Mouse (Mus musculus): ENCODE measurements at regions not wholly inside any gene's neighbourhood (a gene's known extent, or its start where the extent isn't known, plus 50 kb on each side); places are given as distances from the start of the nearest gene placed in this dataset.

DNA sequence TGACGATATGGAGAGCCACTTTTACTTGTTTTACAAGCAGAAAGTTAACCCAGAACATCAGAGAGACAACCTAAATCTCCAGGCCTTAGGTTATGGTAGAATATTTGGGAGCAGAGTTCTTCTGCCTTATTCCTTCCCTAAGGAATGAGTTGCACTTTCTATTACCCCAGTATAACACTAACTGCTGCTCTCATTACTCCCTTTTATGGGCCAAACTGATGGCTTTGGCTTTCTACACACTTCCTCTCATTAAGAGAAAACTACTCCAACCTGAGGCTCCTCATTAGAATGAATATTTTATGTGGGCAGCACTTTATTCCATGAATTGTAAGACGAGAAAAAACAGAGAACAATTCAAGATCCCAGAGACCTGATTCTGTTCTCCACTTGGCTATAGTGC is 289.0 kb upstream of the Tnc start:
- no peak for DNase-seq (ENCODE audit: low spot score)

- DNase-seq (ENCODE audit: low spot score): no peak
Observed at GRCm38 (mm10) chr4:64330213-64330612, 283.4 kb upstream of the Tnc start.

DNA sequence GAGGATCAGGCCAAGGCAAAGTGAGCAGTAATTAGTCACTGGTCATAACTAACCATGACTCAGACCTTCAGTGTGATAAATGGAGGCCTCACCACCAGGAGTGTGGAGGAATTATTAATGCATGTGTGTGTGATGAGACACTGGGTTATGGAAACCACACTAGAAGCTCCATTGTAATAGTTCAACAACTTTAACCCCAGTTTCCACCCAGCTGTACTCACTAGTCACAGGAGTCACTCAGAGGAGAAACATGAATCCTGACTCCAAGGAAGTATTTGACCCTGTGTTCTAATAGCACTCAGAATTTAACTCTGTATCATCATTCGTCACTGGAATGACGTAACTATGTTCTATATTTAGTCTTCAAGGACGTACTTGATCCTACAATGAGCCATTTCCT is 277.6 kb upstream of the Tnc start:
- DNase-seq (ENCODE audit: low spot score): no peak

GRCm38 (mm10) chr4:64316553-64317347 is 269.9 kb upstream of the Tnc start:
- no peak for DNase-seq (ENCODE audit: low spot score)

- DNase-seq (ENCODE audit: low spot score): no peak
Observed at GRCm38 (mm10) chr4:64296941-64297340, 250.1 kb upstream of the Tnc start.

- no peak for DNase-seq (ENCODE audit: low spot score)
Observed at GRCm38 (mm10) chr4:64282471-64282870, 235.7 kb upstream of the Tnc start.

DNA sequence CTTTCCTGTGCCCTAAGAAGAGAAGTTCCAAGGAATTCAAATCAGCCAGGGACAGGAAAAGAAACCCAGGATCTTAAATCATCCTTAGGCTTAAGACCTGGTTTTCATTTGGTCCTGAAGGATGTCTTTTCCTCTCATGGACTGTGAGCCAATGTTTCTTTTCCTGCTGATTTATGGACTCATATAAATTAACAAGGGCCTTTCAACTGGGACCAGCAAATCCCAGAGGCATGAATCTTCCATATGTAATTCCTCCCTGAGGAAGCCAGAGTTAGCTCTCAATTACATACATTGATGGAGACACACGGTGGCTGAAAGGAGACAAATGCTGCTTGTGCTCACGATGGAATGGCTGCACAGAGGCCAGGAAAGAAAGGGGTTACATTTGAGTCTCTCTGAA is 230.2 kb upstream of the Tnc start:
- no peak for DNase-seq (ENCODE audit: low spot score)

DNA sequence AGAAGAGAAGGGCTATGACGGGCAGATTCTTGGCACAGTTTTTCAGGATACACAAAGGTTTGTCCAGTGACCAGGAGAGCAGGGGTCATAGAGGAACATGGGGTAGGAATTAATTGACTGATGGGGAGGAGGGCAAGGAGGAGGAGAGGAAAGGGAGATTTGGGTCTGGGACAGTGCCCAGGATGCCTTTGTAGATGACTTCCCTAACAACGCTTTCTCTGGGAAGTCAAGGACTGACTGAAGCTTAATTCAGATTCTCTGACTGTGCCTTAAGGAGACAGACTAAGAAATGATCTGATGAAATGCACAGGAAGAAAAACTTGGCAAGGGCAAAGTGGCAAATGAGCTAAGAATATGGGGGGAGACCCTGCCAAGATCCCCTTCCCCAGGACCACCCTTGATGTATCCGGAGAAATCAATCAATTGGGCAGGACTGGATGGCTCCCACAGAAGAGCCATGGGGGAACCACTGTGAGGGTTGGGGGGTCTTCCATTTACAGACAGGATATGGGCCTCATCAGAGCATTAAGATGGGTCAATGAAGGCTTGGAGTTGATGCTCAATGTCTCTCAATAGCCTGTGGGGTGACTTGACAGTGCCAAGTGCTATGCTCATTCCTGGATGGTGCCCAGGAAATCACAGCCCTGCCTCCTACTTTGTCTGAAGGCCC is 227.6 kb upstream of the Tnc start:
- no peak for DNase-seq (ENCODE audit: low spot score)

GRCm38 (mm10) chr4:64269846-64270245 is 223.0 kb upstream of the Tnc start:
- DNase-seq (ENCODE audit: low spot score): no peak

- no peak for DNase-seq (ENCODE audit: low spot score)
Observed at GRCm38 (mm10) chr4:64269117-64269516, 222.3 kb upstream of the Tnc start.

DNA sequence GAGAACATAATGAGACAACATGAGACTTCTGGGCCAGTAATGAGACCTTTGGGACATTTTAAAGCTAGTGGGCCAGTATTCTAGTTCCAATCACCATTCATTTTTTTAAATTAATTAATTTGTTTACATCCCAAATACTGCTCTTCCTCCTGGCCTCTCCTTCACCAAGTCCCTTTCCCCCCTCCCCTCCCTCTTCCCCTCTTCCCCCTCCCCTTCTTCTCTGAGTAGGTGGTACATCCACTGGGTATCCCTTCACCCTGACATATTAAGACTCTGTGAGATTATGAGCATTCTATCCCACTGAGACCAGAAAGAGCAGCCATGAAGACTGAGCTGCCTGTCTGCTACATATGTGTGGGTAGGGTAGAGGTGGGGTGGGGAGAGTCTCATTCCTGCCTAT is 213.7 kb upstream of the Tnc start:
- DNase-seq (ENCODE audit: low spot score): no peak

GRCm38 (mm10) chr4:64260188-64260444 is 213.3 kb upstream of the Tnc start:
- DNase-seq (ENCODE audit: low spot score): no peak

GRCm38 (mm10) chr4:64259348-64260187 is 212.8 kb upstream of the Tnc start:
- DNase-seq (ENCODE audit: low spot score): no peak

DNA sequence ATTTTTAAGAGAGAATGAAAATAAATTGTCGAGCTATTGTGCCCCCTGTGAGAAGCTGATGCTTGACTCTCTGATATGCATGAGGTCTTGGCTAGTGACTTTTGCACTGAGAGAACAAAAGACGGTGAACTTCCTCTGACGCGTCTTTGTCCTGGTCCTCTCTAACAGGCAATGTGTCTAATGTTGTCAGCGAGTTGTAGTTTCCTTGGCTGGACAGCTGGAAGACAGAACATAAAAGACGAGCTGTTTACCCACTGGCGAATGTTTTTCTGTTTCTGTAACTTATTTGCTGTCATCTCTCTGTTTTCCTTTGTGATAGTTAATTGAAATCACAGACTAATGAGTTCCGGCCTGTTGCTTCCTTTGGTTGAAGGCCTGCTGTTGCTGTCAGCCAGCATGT is 208.4 kb upstream of the Tnc start:
- no peak for DNase-seq (ENCODE audit: low spot score)

DNA sequence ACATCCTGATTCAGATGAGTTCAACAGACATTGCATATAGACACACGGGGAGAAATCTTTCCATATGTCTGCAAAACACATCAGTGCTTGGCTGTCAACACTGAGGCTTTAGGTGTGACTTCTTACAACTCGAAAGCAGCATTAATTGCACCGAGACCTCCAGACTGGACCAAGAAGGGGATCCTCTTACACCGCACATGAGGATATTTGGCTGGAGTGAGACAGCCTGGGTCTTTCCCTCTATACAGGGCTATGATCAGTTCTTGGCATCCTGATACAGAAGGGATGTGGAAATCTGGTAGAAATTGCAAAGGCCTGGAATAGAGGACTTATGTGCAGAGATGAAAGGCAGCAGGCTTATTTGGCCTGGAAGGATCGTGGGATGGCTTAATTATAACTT is 203.9 kb upstream of the Tnc start:
- DNase-seq (ENCODE audit: low spot score): no peak

DNA sequence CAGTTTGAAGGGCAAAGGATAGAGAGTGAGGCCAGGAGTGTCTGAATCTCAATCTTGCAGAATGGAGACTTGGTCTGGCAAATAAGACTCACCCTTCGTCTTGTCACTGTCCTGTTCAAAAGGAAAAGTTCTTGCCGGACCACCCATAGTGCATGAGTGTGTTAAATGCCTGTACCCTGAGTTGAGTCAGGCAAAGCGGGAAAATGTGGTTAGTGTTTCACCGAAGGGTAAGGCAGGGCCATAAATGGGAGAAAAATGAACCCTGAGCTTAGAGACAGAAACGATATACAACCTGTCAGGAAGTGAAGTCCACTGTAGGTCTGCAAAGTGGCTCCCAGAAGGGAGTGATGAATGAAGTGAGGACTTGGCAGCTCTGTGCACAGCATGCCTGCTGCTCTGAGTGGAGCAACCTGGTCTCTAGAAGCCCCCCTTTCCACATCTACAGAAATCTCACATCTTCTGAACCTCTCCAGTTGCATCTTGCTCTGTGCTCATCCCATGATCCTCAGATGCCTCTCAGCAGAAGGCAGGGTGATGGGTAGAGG is 191.5 kb upstream of the Tnc start:
- DNase-seq (ENCODE audit: low spot score): no peak

DNA sequence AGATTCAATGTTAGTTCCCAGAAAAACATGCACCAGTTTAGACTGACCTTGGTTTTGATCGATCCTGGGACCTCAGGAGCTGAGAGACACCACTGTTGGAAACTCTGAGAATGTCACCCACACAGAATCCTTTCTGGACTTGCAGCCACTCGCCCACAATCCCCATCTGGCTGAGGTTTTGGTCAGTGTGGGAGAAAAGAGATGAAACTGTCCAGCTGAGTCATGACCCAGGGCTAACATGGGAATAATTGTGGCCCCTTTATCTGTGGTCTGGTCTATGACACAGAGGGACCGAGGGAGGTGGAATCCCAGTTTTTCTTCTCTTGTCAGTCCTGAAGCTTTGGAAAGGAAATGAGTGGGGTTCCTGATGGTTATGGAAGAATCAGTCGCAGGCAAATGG is 188.7 kb upstream of the Tnc start:
- DNase-seq (ENCODE audit: low spot score): no peak

DNA sequence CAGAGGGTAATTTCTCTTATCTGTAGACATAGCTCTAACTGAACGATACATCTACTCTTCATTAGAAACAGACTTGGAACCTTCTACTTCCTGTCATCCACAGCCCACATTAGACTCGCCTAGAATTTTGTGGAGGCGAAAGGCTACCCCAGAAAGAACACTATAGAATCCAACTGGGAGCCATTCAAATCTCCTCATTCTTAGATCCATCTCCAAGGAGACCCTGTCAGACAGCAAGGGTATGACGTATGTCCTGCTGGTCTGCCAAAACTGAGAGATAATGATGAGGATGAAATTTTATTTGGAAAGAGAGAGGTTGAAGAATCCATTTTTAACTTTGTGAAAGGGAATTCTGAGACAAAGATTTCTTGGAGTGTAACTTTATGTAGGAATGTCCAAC is 185.3 kb upstream of the Tnc start:
- no peak for DNase-seq (ENCODE audit: low spot score)

GRCm38 (mm10) chr4:64228341-64228740 is 181.5 kb upstream of the Tnc start:
- no peak for DNase-seq (ENCODE audit: low spot score)

GRCm38 (mm10) chr4:64226635-64227034 is 179.8 kb upstream of the Tnc start:
- no peak for DNase-seq (ENCODE audit: low spot score)

DNA sequence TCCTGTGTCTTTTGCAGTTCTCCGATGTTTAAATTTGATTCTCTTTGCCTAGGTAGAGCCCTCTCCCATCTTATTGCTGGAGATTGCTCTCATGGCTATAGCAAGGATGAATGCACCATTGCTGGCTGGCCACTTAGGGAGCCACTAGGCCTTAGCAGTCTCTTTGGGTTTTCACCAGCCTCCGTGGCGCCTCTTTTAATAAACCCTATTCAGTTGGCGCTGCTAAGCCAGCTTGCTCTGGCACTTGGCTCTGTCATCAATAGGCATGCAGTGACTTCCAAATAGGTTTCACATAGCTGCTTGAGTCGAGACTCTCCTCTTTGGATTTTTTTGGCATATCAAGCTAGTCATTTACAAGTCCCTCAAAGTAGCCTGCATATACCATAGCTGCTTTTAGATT is 178.1 kb upstream of the Tnc start:
- DNase-seq (ENCODE audit: low spot score): no peak

- DNase-seq (ENCODE audit: low spot score): no peak
Observed at GRCm38 (mm10) chr4:64219802-64220201, 173.0 kb upstream of the Tnc start.
